Mouse (Mus musculus): Measurements from ENCODE around the gene Adamts4. TPM values are rescaled to one million over a fixed set of nuclear protein-coding genes. Genes with fewer than 3 reads are reported as not detected.
A peak's percentile ranks its signal among the peaks of the same experiment; 100 is the strongest.
"Not testable (repeated sequence)": the region's sequence is repeated elsewhere in the genome, so short reads cannot be mapped to it uniquely, and the experiment has no call there.

Adamts4 gene
- total RNA-seq, 2 experiments from 2014 or later = 15.1 to 15.5 TPM

GRCm38 (mm10) chr1:171231844-171232243 lies 18.4 kb upstream of the Adamts4 start:
- DNase-seq = no peak

- no peak for DNase-seq
Measured at GRCm38 (mm10) chr1:171232348-171232747, 17.9 kb upstream of the Adamts4 start.

- DNase-seq = no peak
Measured at GRCm38 (mm10) chr1:171232800-171233730, 17.2 kb upstream of the Adamts4 start.

- DNase-seq = no peak
Measured at GRCm38 (mm10) chr1:171234126-171234525, 16.1 kb upstream of the Adamts4 start, which contains the start of gene Fcer1g. Gene Fcer1g (minus strand): TSS chr1:171234365.

- DNase-seq = no peak
Measured at GRCm38 (mm10) chr1:171234538-171234937, 15.7 kb upstream of the Adamts4 start.

- no peak for DNase-seq
Measured at GRCm38 (mm10) chr1:171235791-171236190, 14.4 kb upstream of the Adamts4 start.

GRCm38 (mm10) chr1:171237438-171237837 lies 12.8 kb upstream of the Adamts4 start:
- DNase-seq = no peak

- no peak for DNase-seq
Measured at GRCm38 (mm10) chr1:171238463-171238862, 11.8 kb upstream of the Adamts4 start.

GRCm38 (mm10) chr1:171239992-171240744 lies 10.1 kb upstream of the Adamts4 start:
- no peak for DNase-seq

GRCm38 (mm10) chr1:171240911-171241310 lies 9.3 kb upstream of the Adamts4 start:
- DNase-seq = no peak

GRCm38 (mm10) chr1:171241952-171242351 lies 8.3 kb upstream of the Adamts4 start:
- DNase-seq = not testable (repeated sequence)

- DNase-seq = no peak
Measured at GRCm38 (mm10) chr1:171245353-171245752, 4.9 kb upstream of the Adamts4 start.

- peak; percentile 98 for DNase-seq
Measured at GRCm38 (mm10) chr1:171246709-171247452, 3.3 kb upstream of the Adamts4 start.

- DNase-seq = no peak
Measured at GRCm38 (mm10) chr1:171247453-171247841, 2.8 kb upstream of the Adamts4 start.

- no peak for DNase-seq
Measured at GRCm38 (mm10) chr1:171247916-171248315, 2.3 kb upstream of the Adamts4 start.

GRCm38 (mm10) chr1:171248386-171249226 lies 1.6 kb upstream of the Adamts4 start:
- no peak for DNase-seq

GRCm38 (mm10) chr1:171250680-171251593 lies 716 bp downstream of the Adamts4 start, which contains the start of gene Ndufs2:
Gene Ndufs2 (minus strand): TSS chr1:171251388.
- DNase-seq = peak in 1 of 2 experiments; percentile 32

- DNase-seq = no peak
Measured at GRCm38 (mm10) chr1:171251594-171252324, 1.5 kb downstream of the Adamts4 start.

- DNase-seq = no peak
Measured at GRCm38 (mm10) chr1:171252415-171252814, 2.2 kb downstream of the Adamts4 start.
